Mouse (Mus musculus) thymus, adult 18-20 months (tissue): ENCODE results near the gene Tomm40.

Experiments used
- DNase-seq, 2 experiments: peaks; one replicate each; pipeline ENCODE4 v3.0.0; 2022; ENCODE audit warnings: mixed read lengths in 2 of 2

The Tomm40 gene

DNA sequence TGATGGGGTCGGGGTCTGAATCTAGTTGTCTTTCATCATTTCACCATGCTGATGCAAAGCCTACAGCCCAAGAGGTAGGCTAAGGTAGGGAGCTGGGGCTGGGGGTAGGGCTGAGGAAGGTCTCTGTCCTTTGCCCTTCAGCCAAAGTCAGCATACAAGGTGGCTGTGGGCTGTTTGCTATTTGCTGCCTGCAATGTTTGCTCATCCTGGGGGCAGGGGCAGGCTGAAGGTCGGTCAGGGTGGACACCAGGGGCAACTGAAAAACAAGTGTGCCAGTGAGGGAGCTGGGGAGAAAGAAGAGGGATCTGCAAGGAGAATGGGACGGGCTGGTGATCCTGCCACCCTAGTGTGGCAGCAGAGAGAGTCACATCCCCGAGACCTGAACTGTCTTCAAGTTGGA, 29.9 kb downstream of the Tomm40 start:
- no peak for DNase-seq

DNA sequence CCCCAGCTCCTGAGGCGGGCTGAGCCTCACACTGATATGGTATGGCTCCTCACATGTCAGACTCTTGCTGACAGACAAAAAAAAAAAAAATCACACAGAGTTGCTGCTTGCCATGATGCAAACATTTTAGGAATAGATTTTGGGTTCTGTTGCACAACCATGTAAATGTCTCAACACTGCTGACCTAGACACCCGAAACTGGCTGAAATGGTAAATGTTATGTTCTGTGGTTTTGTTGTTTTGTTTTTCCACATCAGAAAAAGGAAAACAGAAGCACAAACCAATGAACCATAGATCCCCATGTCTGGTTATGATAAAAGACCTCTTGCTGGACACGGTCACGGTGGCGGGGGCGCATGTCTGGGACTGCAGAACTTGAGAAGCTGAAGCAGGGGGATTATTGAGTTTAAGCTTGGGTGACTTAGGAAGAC, 31.5 kb downstream of the Tomm40 start:
- no peak for DNase-seq

DNA sequence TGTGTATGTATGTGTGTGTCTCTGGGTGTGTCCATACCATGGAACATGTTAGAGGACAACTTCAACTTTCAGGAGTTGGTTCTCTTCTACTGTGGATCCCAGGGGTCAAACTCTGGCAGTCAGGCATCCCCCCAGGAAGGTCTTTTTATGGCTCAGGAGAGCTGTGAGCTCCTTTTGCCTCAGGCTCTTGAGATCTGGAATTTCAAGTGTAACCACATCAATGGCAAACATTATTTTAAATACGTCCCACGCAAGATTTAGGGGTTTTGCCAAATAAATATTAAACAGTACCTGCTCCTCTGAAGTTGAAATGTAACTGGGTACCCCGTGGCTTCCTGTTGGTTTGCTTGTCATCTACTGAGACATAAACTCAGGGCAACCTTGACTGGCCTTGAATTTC, 32.3 kb downstream of the Tomm40 start:
- no peak for DNase-seq

DNA sequence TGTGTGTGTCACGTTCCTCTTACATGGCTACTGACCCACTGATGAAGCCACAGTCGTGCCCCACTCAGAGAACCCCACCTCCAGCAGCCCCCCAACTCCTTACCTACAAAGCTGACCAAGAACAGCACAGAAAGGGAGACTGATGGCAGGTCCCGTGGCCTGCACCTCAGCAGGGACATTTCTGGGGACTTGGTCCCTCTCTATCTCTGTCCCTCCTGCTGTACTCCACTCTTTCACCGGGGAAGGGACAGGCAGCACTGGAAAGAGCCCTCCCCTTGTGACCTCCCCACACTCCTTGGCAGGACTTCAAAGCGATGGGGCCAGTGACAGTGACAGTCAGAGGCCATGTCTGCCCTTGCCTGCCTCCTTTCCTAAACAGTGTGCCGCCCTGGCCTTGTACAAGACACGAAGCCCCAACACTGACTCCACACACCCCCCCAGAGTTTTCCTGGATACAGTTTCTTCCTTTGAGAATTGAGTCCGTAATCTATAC, 34.0 kb downstream of the Tomm40 start, which contains the start of the genes Gm44805 and Apoc4:
Gene Gm44805, minus strand, starts transcription at position 222 of the 493 bp plus-strand sequence.
Gene Apoc4, minus strand, starts transcription at position 278 of the 493 bp plus-strand sequence.
- no peak for DNase-seq

DNA sequence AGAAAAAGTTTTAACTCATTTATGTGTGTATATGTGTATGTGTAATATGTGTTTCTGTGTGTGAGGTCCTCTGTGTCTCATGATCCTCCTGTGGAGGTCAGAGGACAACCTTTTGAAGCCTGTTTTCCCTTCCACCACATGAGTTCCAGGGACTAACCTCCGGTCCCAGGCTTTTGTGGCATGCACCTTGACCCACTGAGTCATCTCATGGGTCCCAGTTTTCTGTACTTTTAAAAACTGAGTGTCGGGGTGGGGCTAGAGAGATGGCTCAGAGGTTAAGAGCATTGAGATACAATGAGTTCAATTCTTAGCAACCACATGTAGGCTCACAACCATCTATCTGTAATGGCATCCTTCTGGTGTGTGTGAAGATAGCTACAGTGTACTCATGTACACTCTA, 34.5 kb downstream of the Tomm40 start:
- DNase-seq: no peak

DNA sequence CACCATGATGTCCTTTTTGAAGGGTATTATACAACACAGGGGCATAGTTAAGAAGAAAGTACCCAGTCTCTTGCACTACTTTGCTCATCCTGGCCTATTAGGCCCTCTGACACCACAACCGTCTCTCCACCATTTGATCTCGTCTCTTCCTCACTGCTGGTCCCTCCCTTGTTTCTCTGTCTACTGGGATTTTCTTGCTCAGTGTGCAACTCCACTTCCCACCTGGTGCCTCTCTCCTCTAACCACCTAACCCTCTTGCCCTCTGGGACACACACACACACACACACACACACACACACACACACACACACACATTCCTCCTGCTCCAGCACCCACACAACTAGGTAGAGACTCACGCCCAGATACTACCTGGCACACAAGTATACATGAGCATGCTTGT, 36.3 kb downstream of the Tomm40 start:
- DNase-seq: no peak

DNA sequence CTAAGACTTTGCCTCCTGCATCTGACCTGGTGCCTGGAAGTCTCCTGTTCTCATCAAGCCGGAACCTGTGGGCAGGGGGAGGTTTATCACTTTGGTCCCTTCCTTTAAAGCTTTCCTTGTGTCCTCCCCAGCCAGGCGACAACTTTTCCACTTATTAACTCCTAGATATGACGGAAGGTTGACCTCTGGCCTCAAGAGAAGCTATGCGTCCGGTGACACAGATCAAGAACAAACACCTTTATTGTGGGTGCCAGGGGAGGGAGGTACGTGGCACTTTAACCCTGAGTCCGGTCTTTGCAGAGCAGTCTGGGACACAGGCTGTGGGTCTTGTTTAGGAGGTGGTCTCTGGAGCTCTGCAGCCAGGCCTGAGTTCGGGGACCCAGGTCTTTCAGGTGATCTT, 37.4 kb downstream of the Tomm40 start, which contains the start of gene Apoc2:
Gene Apoc2, minus strand, starts transcription at position 70 of the 400 bp plus-strand sequence.
- no peak for DNase-seq

DNA sequence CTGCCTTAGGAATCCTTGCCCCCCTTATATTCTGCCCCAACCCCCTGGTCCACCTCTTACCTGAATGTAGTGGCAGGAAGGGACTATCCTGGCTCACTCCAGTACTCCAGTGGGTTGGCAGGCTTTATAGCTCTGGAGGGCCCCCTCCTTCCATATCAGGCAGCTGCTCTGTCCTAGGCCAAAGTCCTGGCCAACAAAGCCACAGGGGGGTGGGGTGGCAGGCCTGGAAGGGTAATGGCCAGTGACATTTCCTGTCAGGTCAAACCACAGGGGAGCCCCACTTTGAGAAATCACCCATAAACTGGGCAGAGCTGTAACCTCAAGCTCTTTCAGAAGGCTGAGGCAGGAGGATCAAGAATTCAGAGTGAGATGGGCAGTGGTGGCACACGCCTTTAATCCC, 38.6 kb downstream of the Tomm40 start:
- DNase-seq: no peak

DNA sequence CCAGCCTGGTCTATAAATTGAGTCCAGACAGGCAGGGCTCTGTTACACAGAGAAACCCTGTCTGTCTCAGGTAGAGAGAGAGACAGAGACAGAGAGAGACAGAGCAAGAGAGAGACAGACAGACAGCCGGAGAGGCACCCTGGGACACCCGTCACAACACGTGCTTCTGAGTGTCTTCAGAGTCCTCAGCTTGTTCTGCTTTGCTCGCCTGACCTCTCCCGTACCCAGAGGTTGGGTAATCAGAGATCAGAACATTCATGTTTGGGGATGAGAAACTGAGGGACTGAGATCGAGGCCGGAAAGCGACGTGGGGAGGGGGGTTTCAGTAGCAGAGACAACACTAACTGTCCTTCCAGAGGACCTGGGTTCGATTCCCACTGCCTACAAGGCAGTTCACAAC, 39.4 kb downstream of the Tomm40 start:
- no peak for DNase-seq

DNA sequence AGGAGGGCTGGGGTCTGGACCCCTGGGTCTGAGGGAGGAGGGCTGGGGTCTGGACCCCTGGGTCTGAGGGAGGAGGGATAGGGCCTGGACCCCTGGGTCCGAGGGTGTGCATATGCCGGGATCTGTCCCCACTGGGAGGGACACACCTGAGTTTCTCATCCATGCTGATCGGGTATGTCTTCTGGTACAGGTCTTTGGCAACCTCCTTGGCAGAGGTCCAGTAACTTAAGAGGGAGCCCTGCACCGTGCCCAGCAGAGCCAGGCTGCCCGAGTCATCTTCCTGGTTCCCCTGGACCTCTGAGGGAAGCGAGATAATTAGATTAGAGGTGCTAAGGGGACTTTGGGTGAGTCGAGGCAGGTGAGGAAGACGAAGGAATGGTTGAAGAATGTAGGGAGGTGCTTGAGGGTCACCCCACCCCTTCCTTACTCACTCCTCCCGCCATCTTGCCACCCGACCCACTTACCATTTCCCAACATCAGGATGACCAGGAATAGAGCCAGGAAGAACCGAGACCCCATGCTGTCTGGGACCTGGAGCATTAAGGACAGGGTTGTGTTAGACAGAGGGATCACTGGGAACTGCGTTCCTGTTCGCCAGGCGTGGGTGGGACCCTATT, 42.0 kb downstream of the Tomm40 start:
- DNase-seq: no peak

DNA sequence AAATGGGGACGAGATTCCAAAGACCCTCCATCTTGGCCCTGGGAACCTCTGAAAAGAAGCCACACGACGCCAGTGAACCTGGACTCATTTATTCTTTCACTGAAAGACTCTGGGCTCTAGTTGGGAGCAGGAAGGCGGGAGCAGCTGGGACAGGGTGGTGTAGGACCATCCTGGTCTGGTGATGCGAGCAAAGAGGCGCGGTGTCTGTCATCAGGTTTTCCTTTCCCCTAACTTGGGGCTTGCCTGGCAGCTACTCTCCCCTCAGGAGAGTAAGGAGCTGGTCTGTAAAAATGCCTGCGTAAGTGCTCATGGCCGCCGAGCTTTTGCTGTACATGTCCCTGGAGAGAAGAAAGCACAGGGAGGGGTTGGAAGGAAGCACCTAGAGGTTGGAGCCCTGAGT, 43.7 kb downstream of the Tomm40 start:
- no peak for DNase-seq

DNA sequence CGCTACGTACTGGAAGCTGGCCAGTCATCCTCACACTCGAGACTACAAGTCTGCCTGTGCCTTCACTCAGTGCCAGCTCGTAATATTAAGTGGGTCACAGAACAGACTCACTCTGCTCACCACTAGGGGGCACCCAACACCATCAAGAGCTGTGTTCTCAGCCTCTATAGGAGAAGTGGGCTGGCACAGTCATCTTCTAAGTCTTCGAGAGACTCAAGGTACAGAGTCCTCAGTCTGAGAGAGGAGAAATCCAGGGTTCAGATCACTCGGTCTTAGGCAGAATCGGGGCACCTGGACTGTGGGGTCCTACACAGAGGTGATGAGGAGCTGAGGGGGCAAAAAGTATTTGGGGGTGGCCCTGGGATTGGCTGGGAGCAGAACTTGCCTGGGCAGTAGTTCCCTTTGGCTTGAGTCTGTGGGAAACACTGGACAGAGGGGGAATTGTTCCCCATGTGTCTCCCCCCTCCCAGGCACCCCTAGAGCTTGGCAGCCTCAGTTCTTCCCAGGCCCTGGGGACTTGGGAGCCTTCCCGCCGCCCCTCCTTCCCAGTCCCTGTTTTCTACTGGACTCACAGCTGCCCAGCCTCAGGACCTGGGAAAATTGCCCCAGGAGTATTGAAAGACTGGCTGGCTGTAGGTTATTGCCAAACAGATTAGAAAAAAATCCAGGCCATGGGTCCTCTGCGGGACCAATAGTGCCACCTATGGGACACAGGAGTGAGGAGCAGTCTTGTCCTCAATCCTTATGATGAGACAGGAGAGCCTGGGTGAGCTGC, 46.1 kb downstream of the Tomm40 start:
- DNase-seq: peak; percentile 64 to 79

DNA sequence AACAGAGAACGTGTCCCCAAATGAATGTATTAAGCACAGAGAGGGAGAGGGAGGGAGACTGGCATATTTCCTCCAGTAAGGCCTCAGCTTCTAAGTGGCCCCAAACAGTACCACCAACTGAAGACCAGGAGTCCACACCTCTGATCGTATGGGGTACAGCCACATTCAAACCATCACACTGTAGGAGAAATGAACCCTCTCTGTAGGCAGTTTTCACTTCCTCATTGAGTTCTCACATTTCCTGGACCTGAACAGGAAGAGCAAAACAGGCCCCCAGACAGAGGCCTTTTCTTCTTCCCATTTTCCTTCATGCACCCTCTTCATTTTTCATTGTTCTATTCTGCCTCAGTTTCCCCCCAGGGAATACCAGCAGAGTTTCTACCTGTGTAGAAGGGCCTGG, 47.8 kb downstream of the Tomm40 start:
- no peak for DNase-seq

DNA sequence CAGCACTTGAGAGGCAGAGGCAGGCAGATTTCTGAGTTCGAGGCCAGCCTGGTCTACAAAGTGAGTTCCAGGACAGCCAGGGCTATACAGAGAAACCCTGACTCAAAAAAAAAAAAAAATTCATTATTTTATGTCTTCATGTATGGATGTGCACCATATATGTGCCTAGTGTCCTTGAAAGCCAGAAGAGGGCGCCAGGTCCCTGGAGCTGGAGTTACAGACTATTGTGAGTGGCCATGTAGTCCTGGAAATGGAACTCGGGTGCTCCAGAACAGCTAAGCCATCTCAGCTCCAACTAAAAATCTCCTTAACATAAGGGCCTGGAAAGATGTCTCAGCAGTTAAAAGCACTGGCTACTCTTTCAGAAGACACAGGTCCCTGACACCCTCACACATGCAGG, 48.5 kb downstream of the Tomm40 start:
- DNase-seq: no peak

DNA sequence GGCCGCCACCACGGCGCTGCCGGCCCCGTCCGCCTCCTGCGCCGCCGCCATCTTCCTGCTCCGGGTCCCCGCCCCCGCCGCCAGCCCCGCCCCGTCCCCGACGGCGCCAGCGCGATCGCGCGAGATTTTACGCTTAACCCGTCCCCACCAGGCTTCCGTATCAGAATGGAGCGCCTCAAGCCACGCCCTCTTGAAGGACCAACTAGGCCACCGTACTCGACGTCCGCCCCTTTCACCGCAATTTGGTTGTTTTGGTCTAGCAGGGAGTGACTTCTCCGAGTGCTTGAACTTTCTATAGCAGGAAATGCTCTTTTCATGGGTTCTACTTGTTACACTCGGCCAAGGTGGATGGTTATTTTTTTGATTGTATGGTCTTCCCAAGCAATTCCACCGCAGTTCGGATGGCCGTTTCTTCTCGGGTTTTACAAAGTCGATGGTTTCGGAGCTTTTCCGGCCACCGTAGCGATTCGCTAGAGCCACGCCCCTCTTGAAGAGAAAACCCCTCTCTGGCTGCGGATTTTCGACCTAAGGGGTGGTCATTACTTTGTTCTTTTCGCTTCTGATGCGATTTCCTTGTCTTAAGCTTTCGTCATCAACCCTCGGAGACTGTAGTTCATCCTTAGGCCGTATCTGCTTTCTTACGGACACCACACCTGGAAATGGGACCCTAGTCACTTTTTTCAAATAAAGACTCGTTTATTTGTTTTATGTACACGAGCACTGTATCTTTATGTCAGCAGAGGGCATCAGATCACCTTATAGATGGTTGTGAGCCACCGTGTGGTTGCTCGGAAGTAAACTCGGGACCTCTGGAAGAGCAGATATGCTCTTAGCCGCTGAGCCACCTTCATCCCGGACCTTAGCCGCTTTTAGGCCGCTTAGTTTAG, 50.0 kb downstream of the Tomm40 start, which contains the start of gene Clptm1:
Gene Clptm1, minus strand, starts transcription at position 79 of the 887 bp plus-strand sequence.
- peak; percentile 92 to 96 for DNase-seq

DNA sequence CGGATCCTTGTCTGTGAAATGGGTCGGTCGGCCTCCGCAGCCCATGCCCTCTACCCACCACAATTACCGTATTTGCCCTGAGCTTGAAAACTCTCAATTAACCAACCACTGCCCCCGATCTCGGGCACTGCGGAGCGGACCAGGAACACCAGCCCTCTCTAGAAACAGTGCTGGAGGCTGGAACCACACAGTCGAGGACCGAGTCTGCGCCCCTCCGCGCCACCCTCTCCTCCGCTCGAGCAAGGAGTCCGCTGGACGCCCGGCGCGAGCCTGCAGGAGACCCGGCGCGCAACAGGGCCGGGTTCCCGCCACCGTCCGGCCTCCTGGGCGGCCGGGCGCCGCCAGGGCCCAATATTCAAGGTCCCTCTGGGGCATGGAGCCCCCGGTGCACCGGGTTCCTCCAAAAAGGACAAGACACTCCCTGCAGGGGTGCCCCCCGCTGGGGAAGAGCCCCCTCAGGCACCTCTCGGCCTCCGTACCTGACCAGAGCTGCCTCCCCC, 50.7 kb downstream of the Tomm40 start:
- no peak for DNase-seq

DNA sequence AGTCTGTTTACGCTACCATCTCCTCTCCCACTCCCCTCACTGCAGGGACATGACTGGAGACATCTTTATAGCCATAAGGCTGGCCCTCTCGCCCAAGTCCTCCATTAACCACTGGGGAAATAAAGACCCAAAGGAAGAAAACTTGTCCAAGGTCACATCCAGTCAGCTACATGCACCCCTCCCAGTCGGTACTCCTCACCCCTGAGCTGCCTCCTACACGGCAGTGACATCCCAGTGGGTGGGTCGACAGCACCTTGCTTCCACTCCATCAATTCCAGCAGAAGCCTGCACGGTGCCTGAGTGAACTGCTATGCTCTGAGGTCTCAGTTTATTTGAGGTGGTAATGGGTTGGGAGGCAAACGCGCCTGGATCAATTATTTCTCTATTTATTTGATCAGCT, 51.3 kb downstream of the Tomm40 start:
- peak; percentile 9 to 11 for DNase-seq

DNA sequence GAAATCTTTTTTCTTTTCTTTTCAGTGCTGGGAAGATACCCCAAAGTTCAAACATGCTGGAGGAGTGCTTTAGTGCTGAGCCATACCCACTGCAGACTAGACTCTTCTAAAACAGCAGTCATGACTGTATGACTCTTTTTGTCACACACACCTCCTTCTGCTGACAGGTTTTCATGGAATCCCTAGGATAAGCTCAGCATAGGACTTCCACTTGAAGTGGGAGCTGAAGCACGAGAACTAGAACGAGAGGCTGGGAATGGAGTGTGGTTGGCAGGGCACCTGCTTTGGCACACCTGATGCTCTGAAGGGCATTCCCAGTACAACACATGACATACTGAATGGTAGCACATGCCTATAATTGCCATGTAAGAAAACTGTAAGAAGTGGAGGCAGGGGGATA, 62.6 kb downstream of the Tomm40 start:
- no peak for DNase-seq
